8 mouse cellular contexts compared by ENCODE assay signal in the genomic region with DNA sequence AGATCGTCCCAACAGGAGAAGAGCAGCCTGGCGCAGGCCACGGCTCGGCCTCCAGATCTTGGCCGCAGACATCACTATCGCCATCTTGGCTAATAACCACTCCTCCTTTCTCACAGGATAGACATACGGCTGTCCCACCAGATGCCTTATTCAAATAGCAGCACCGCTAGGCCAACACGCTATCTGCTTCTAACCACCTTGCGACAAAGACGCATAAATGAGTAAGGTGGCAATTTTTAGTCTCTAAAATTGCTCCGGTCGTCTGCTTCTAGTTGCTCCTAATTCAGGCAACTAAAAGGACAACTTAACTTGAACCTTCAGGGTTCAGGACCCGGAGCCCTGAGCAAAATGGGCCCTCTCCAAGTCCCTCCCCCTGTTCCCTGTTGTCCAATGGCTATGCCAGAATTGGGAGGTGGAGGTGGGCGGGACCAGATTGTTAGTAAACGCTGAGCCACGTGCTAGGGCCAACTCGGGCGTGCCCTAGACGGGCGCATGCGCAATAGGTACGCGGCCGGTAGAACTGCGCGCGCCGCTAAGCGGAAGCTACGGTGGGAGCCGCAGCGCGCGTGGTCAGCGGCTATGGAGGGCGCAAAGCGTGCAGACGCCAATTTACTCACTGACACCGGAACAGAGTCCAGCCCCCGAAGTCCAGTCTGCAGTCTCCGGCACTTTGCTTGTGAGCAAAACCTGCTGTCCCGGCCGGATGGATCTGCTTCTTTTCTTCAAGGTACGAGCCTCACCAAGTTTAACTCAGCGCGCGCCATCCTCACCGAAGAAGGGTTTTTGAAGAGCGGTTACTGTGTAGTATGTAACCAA. TPM values are rescaled to one million over a fixed set of nuclear protein-coding genes. Genes with fewer than 3 reads are reported as not detected.
A peak's percentile ranks its signal among the peaks of the same experiment; 100 is the strongest.
DNase-seq lines count a peak whose midpoint lies in the region; ATAC-seq lines count a peak whose summit lies in the region.

A gene (minus strand): TSS at position 325 of the 816 bp plus-strand sequence.
A gene (plus strand): TSS at position 508 of the 816 bp plus-strand sequence.

- peaks cover 19% of the 10 kb centered on the region for H3K4me1 ChIP-seq in hindbrain, embryonic 16.5 days (ENCODE audit: control insufficient read depth, insufficient read depth, low read depth, low read length)

- H3K9ac ChIP-seq in hindbrain, embryonic 16.5 days (ENCODE audit: low read depth, low read length): peak within 1 kb of the TSS; percentile 75

- peak within 1 kb of the TSS; percentile 83 for H3K27ac ChIP-seq in hindbrain, embryonic 16.5 days (ENCODE audit: low read depth, low read length)
- peak within 1 kb of the TSS; percentile 97 for H3K27ac ChIP-seq in macrophage

- peak; percentile 98 for ATAC-seq in hindbrain, embryonic 16.5 days

- WGBS in hindbrain, embryonic 16.5 days: under 1% methylated on average over 50 of the region's 50 CpGs
- WGBS in macrophage (ENCODE audit: missing documents): 0% methylated on average over 50 of the region's 50 CpGs

- peak; percentile 96 for DNase-seq in WW6 (ENCODE audit: low read depth, low spot score)
- peak; percentile 92 to 98 for DNase-seq in cerebellum, postnatal 4 days (ENCODE audit: low spot score in 2 of 2)
- peak; percentile 100 for DNase-seq in gastrocnemius, adult 18-20 months (ENCODE audit: low spot score)
- peak; percentile 99 for DNase-seq in left cerebral cortex, adult 18-20 months (ENCODE audit: low spot score in 2 of 2)
- DNase-seq in right cerebral cortex, adult 18-20 months: peak; percentile 99
- DNase-seq in urinary bladder, postnatal 10 days (ENCODE audit: low spot score): peak; percentile 95

- no peaks in the 10 kb centered on the region for H3K27me3 ChIP-seq in hindbrain, embryonic 16.5 days (replicated peaks; ENCODE audit: control insufficient read depth, insufficient read depth, low read length)

- H3K4me2 ChIP-seq in hindbrain, embryonic 16.5 days (ENCODE audit: low read length): peak within 1 kb of the TSS; percentile 89

- H3K4me3 ChIP-seq in hindbrain, embryonic 16.5 days (ENCODE audit: low read length): peak within 1 kb of the TSS; percentile 78
- H3K4me3 ChIP-seq in macrophage (ENCODE audit: inconsistent target): peak within 1 kb of the TSS; percentile 93

- H3K79me2 ChIP-seq in macrophage (ENCODE audit: inconsistent target): peaks cover 76% of the 10 kb centered on the region; the same call in 1 of the 2 replicates

- no peaks in the 10 kb centered on the region for H3K9me3 ChIP-seq in hindbrain, embryonic 16.5 days (ENCODE audit: control insufficient read depth, low read length)

- H3K36me3 ChIP-seq in hindbrain, embryonic 16.5 days (ENCODE audit: control insufficient read depth, insufficient read depth, low read length): no peaks in the 10 kb centered on the region
- H3K36me3 ChIP-seq in macrophage (ENCODE audit: inconsistent target): no peaks in the 10 kb centered on the region; the same call in 1 of the 2 replicates

RNA-seq across cellular contexts. Expression of the first gene that starts in this region (rescaled TPM):
- 100 to 1,000 TPM; 134 to 137 TPM for total RNA-seq in gastrocnemius, adult 18-20 months (2021)
- polyA plus RNA-seq in hindbrain, embryonic 16.5 days (2015; fragmentation: Nextera tagmentation; extraction: Ambion mirVana): 46.8 and 51.8 TPM in 2 replicates
- 10 to 100 TPM; 35.7 to 40.7 TPM for total RNA-seq in left cerebral cortex, adult 18-20 months (2021)
- 10 to 100 TPM in 4 of 26 experiments, 1 to 10 TPM in 22; 1.3 to 12.7 (median 6.6) TPM for total RNA-seq in macrophage (2018; cell fraction: chromatin; rRNA removed)
- total RNA-seq in macrophage (2018; cell fraction: cytosol; rRNA removed): 10 to 100 TPM; 16.5 to 35.3 (median 21.6) TPM
- 10 to 100 TPM in 9 of 26 experiments, 1 to 10 TPM in 17; 3.0 to 14.6 (median 8.6) TPM for total RNA-seq in macrophage (2018; cell fraction: nucleus; rRNA removed)
- 16.8 to 34.2 TPM (median 16.9 TPM) in 3 replicates for polyA plus RNA-seq in macrophage (2018)

RNA-seq across cellular contexts. Expression of the second gene that starts in this region (rescaled TPM):
- 10 to 100 TPM; 19.9 to 21.3 TPM for total RNA-seq in gastrocnemius, adult 18-20 months (2021)
- 39.5 and 42.9 TPM in 2 replicates for polyA plus RNA-seq in hindbrain, embryonic 16.5 days (2015; fragmentation: Nextera tagmentation; extraction: Ambion mirVana)
- 10 to 100 TPM; 23.5 to 24.4 TPM for total RNA-seq in left cerebral cortex, adult 18-20 months (2021)
- total RNA-seq in macrophage (2018; cell fraction: chromatin; rRNA removed): 10 to 100 TPM in 16 of 26 experiments, 1 to 10 TPM in 9, under 1 TPM in 1; 0.49 to 33.8 (median 13.9) TPM
- 10 to 100 TPM; 16.3 to 28.0 (median 22.7) TPM for total RNA-seq in macrophage (2018; cell fraction: cytosol; rRNA removed)
- total RNA-seq in macrophage (2018; cell fraction: nucleus; rRNA removed): 10 to 100 TPM in 19 of 26 experiments, 1 to 10 TPM in 7; 3.7 to 49.0 (median 13.1) TPM
- 8.2 to 37.9 TPM (median 20.7 TPM) in 3 replicates for polyA plus RNA-seq in macrophage (2018)

Comparison
In these comparisons a context has a peak if more than half of its experiments do, and no peak if none do; other contexts are left out.
1. Peak in every context shown above with its lines: DNase-seq, ATAC-seq, H3K4me3 ChIP-seq and H3K27ac ChIP-seq.